Comparison of ENCODE assay signal across 26 mouse cellular contexts in the genomic region with DNA sequence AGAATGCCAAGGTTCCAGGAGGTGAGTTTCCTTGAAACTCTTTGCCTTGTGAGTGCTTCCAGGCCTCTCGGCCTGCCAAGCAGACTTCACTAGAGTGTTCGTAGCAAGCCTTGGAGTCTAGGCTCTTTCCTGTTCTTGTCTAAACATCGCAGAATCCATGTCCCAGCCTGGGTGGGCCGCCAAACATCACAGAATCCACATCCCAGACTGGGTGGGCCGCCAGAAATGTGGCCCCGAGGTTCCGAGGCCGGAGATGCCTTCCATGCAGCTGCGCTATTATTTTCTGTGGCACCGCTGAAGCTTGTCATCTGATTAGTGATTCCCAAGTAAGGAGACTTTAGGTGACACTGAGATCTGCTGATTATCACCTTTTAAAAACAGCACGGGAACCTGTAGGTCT. TPM values are rescaled to one million over a fixed set of nuclear protein-coding genes. Genes with fewer than 3 reads are reported as not detected.
DNase-seq lines count a peak whose midpoint lies in the region; ATAC-seq and TF ChIP-seq lines count a peak whose summit lies in the region.
"Had no signal": no experiment of that assay in that cellular context is flagged by ENCODE, and none has a peak within 500 bp of the region (broad histone marks: within the 10 kb centered on the region; RNA-seq: fewer than 3 reads in every experiment).

No protein-coding gene starts in this region.

- no peak overlapping the region for H3K4me3 ChIP-seq in lung, embryonic 14.5 days (ENCODE audit: low read depth, low read length)
- no peak overlapping the region for H3K4me3 ChIP-seq in lung, adult 2 months (replicated peaks; ENCODE audit: extremely low read depth, low read depth, low read length)
- no peak overlapping the region for H3K4me3 ChIP-seq in ES-E14 (ENCODE audit: insufficient read depth in 1 of 2, low read depth in 1 of 2, low read length in 2 of 2, poor library complexity in 1 of 2, severe bottlenecking in 1 of 2)
- H3K4me3 ChIP-seq: embryonic facial prominence, embryonic 13.5 days; embryonic facial prominence, embryonic 15.5 days; erythroblast, embryonic 14.5 days; forebrain, embryonic 10.5 days; forebrain, embryonic 12.5 days had no signal

- H3K4me1 ChIP-seq in lung, embryonic 14.5 days (ENCODE audit: insufficient read depth) = no peaks in the 10 kb centered on the region
- no peaks in the 10 kb centered on the region for H3K4me1 ChIP-seq in lung, adult 2 months (ENCODE audit: control insufficient read depth, insufficient read depth, low read length)
- peaks cover 0 to 34% of the 10 kb centered on the region in 2 experiments; a peak in 3 of 4 replicates for H3K4me1 ChIP-seq in ES-E14 (ENCODE audit: control insufficient read depth in 2 of 2, insufficient read depth in 2 of 2, low read length in 2 of 2, poor library complexity in 1 of 2)
- H3K4me1 ChIP-seq: embryonic facial prominence, embryonic 13.5 days; embryonic facial prominence, embryonic 15.5 days; forebrain, embryonic 10.5 days had no signal

- TF ChIP-seq CTCF in lung, embryonic 14.5 days (IDR thresholded peaks at IDR 0.05; ENCODE audit: low read depth) = no peak
- no peak for TF ChIP-seq CTCF in lung, adult 2 months (IDR thresholded peaks at IDR 0.05; ENCODE audit: insufficient read depth, low read length)

- DNase-seq in lung, embryonic 14.5 days = peak; percentile 37
- DNase-seq in lung, postnatal 36 days = no peak
- DNase-seq in lung, postnatal 4 days = peak; percentile 38 to 68
- no peak for DNase-seq in lung, adult 2 months
- DNase-seq in ES-E14 (ENCODE audit: low read depth, low spot score) = no peak
- no peak for DNase-seq in heart, postnatal 4 days
- DNase-seq: adrenal gland, adult 2 months; adrenal gland, postnatal 10 days; adrenal gland, postnatal 25 days; cerebellum, adult 11 months; cerebellum, adult 18-20 months; cerebellum, adult 8-10 months; cerebellum, adult 9-11 months; cerebellum, postnatal 14 days; cerebellum, postnatal 36 days; embryo, embryonic 11 days had no signal

- WGBS in lung, embryonic 14.5 days = 22% methylated on average over 11 of the region's 11 CpGs
- WGBS in lung, adult 2 months = 25% methylated on average over 11 of the region's 11 CpGs

- H3K9ac ChIP-seq in lung, embryonic 14.5 days = no peak overlapping the region
- H3K9ac ChIP-seq in ES-E14 (ENCODE audit: insufficient read depth, low read depth, low read length, poor library complexity, severe bottlenecking) = peak overlapping the region; percentile 1; the same call in 1 of the 2 replicates
- H3K9ac ChIP-seq: embryonic facial prominence, embryonic 13.5 days; embryonic facial prominence, embryonic 15.5 days; forebrain, embryonic 12.5 days had no signal

- H3K9me3 ChIP-seq in lung, embryonic 14.5 days (ENCODE audit: low read depth, low read length) = no peaks in the 10 kb centered on the region
- H3K9me3 ChIP-seq in ES-E14 (ENCODE audit: control insufficient read depth, insufficient read depth, low read depth, low read length) = no peaks in the 10 kb centered on the region
- H3K9me3 ChIP-seq: embryonic facial prominence, embryonic 13.5 days; embryonic facial prominence, embryonic 15.5 days; forebrain, embryonic 10.5 days; forebrain, embryonic 12.5 days had no signal

- ATAC-seq in lung, embryonic 14.5 days (ENCODE audit: insufficient read depth) = no peak
- ATAC-seq: forebrain, embryonic 14.5 days; forebrain, embryonic 16.5 days had no signal

- no peak overlapping the region for H3K4me2 ChIP-seq in lung, embryonic 14.5 days
- H3K4me2 ChIP-seq: embryonic facial prominence, embryonic 13.5 days; embryonic facial prominence, embryonic 15.5 days; forebrain, embryonic 12.5 days had no signal

- TF ChIP-seq POLR2A in lung, adult 2 months (IDR thresholded peaks at IDR 0.05; ENCODE audit: borderline replicate concordance, extremely low read depth, low read depth, low read length) = no peak

- H3K27ac ChIP-seq in lung, embryonic 14.5 days (ENCODE audit: low read depth) = no peak overlapping the region
- peak overlapping the region; percentile 89 for H3K27ac ChIP-seq in ES-E14 (ENCODE audit: insufficient read depth, low read depth, low read length, poor library complexity, severe bottlenecking)
- H3K27ac ChIP-seq: embryonic facial prominence, embryonic 13.5 days; embryonic facial prominence, embryonic 15.5 days; forebrain, embryonic 10.5 days; forebrain, embryonic 12.5 days had no signal

- H3K27me3 ChIP-seq in lung, embryonic 14.5 days (ENCODE audit: insufficient read depth, low read length) = peaks cover 9% of the 10 kb centered on the region

- in situ Hi-C loops in ES-E14 (cut with MboI; ENCODE audit: low sequenced_read_pairs in 2 of 2, unreplicated experiment in 2 of 2) = no loop called here

- H3K36me3 ChIP-seq in lung, embryonic 14.5 days (ENCODE audit: insufficient read depth) = no peaks in the 10 kb centered on the region
- no peaks in the 10 kb centered on the region for H3K36me3 ChIP-seq in ES-E14 (ENCODE audit: control insufficient read depth, insufficient read depth, low read length, poor library complexity, severe bottlenecking)
- H3K36me3 ChIP-seq: embryonic facial prominence, embryonic 13.5 days; embryonic facial prominence, embryonic 15.5 days; forebrain, embryonic 10.5 days; forebrain, embryonic 12.5 days had no signal

TF ChIP-seq in ES-E14, 5 proteins besides CTCF, POLR2A, EP300 and RAD21:
- no peak for TF ChIP-seq MAFK (IDR thresholded peaks at IDR 0.05; ENCODE audit: insufficient read depth, low read depth, low read length)
- TF ChIP-seq CHD2 (IDR thresholded peaks at IDR 0.05; ENCODE audit: low read depth, low read length) = no peak

RNA-seq across cellular contexts. Expression of gene Trim67, which starts 7.7 kb away (rescaled TPM):
- 0.70 and 1.0 TPM in 2 replicates for polyA plus RNA-seq in lung, embryonic 14.5 days (2014; fragmentation: Nextera tagmentation; extraction: Ambion mirVana)
- 0.44 and 0.51 TPM in 2 replicates for polyA plus RNA-seq in lung, adult 2 months (2012; rRNA removed)
- total RNA-seq in ES-E14 (2012; rRNA removed) = 0.40 and 0.48 TPM in 2 replicates
- total RNA-seq in heart, postnatal 4 days (2021) = under 1 TPM; 0.20 to 0.33 TPM
- total RNA-seq: common myeloid progenitor, adult 5-6 weeks; MEL had no signal
- polyA plus RNA-seq: C2C12; erythroblast, embryonic 14.5 days had no signal

RNA-seq across cellular contexts. Expression of gene Fam89a, which starts 48.9 kb away (rescaled TPM):
- 16.8 and 20.5 TPM in 2 replicates for polyA plus RNA-seq in lung, embryonic 14.5 days (2014; fragmentation: Nextera tagmentation; extraction: Ambion mirVana)
- polyA plus RNA-seq in lung, adult 2 months (2012; rRNA removed) = 4.0 and 4.9 TPM in 2 replicates
- 1.6 and 2.9 TPM in 2 replicates for total RNA-seq in ES-E14 (2012; rRNA removed)
- 1 to 10 TPM; 1.0 to 1.7 TPM for total RNA-seq in heart, postnatal 4 days (2021)
- total RNA-seq: common myeloid progenitor, adult 5-6 weeks had no signal
- polyA plus RNA-seq: erythroblast, embryonic 14.5 days had no signal

Comparison
In these comparisons a context has a peak if more than half of its experiments do, and no peak if none do; other contexts are left out.
1. DNase-seq: peak in lung, embryonic 14.5 days (single experiment) and lung, postnatal 4 days (2 of 2); none in lung, postnatal 36 days (single experiment), lung, adult 2 months (single experiment), ES-E14 (single experiment) and heart, postnatal 4 days (single experiment).